Mouse (Mus musculus) MEL (cell line): ENCODE measurements around the gene Tec. TPM values are rescaled to one million over a fixed set of nuclear protein-coding genes. Genes with fewer than 3 reads are reported as not detected.

Experiments
- DNase-seq: peaks from one replicate; pipeline ENCODE4 v3.0.0; 2011; ENCODE audit warnings: low read depth, low spot score
- H3K27ac ChIP-seq: 2 replicates; pipeline ENCODE4 v1.5.1; 2012; ENCODE audit warnings: low read depth, mild to moderate bottlenecking, control low read depth, low read length, moderate library complexity; ENCODE audit not compliant: control insufficient read depth
- H3K27me3 ChIP-seq, 2 experiments: fragments of 150-350 bp in 1 of 2; sonication (generic) in 1 of 2; 2 replicates each; pipeline ENCODE4 v1.6.1; 2012; ENCODE audit warnings: low read length in 2 of 2, mild to moderate bottlenecking in 2 of 2, improper control_type of control experiment in 1 of 2, moderate library complexity in 1 of 2; ENCODE audit not compliant: insufficient read depth in 2 of 2, control insufficient read depth in 1 of 2
- H3K36me3 ChIP-seq, 2 experiments: 2 replicates each; pipeline ENCODE4 v1.6.1; 2012 to 2014; ENCODE audit warnings: low read length in 2 of 2, improper control_type of control experiment in 1 of 2, inconsistent platforms in 1 of 2, mild to moderate bottlenecking in 1 of 2; ENCODE audit not compliant: insufficient read depth in 2 of 2, control insufficient read depth in 1 of 2
- H3K4me1 ChIP-seq, 2 experiments: fragments of 150-350 bp in 1 of 2; sonication (generic) in 1 of 2; 2 replicates each; pipeline ENCODE4 v1.6.1; 2012; ENCODE audit warnings: low read length in 2 of 2, improper control_type of control experiment in 1 of 2, mild to moderate bottlenecking in 1 of 2; ENCODE audit not compliant: insufficient read depth in 2 of 2, control insufficient read depth in 1 of 2
- H3K4me3 ChIP-seq, 2 experiments: fragments of 150-350 bp in 1 of 2; sonication (generic) in 1 of 2; 2 replicates each; pipeline ENCODE4 v1.5.1; 2012; ENCODE audit warnings: low read depth in 2 of 2, low read length in 2 of 2, mild to moderate bottlenecking in 2 of 2, moderate library complexity in 2 of 2, control low read depth in 1 of 2, improper control_type of control experiment in 1 of 2; ENCODE audit not compliant: control insufficient read depth in 1 of 2, insufficient read depth in 1 of 2
- H3K79me2 ChIP-seq: 2 replicates; pipeline ENCODE4 v1.6.1; 2012; ENCODE audit warnings: mild to moderate bottlenecking, low read length, moderate library complexity; ENCODE audit not compliant: control insufficient read depth, poor library complexity, insufficient read depth
- H3K9ac ChIP-seq: 2 replicates; pipeline ENCODE4 v1.6.1; 2012; ENCODE audit warnings: low read depth, mild to moderate bottlenecking, control low read depth, low read length, moderate library complexity; ENCODE audit not compliant: control insufficient read depth, poor library complexity, severe bottlenecking
- H3K9me3 ChIP-seq: fragments of 150-350 bp; sonication (generic); replicated peaks from 2 replicates; pipeline ENCODE4 v1.6.1; 2012; ENCODE audit warnings: mild to moderate bottlenecking, low read length, improper control_type of control experiment, moderate library complexity; ENCODE audit not compliant: insufficient read depth
- BHLHE40 ChIP-seq: IDR thresholded peaks from 2 replicates; pipeline ENCODE4 v1.6.1; 2012; ENCODE audit warnings: low read depth, mild to moderate bottlenecking, inconsistent platforms, low read length, improper control_type of control experiment, borderline replicate concordance
- CHD2 ChIP-seq: IDR thresholded peaks from 2 replicates; pipeline ENCODE4 v1.6.1; 2011; ENCODE audit warnings: low read length, improper control_type of control experiment
- CTCF ChIP-seq, 3 experiments: IDR thresholded peaks in 2 of 3; conservative IDR thresholded peaks in 1 of 3; 2 replicates each; pipeline ENCODE4 v1.5.1; 2011 to 2012; ENCODE audit warnings: low read length in 3 of 3, low read depth in 2 of 3, mild to moderate bottlenecking in 2 of 3, improper control_type of control experiment in 1 of 3, inconsistent platforms in 1 of 3, mixed read lengths in 1 of 3, moderate library complexity in 1 of 3; ENCODE audit not compliant: control insufficient read depth in 1 of 3, insufficient read depth in 1 of 3, poor library complexity in 1 of 3, severe bottlenecking in 1 of 3
- EP300 ChIP-seq, 2 experiments: IDR thresholded peaks; 2 replicates each; pipeline ENCODE4 v1.6.1; 2011; ENCODE audit warnings: improper control_type of control experiment in 2 of 2, low read length in 2 of 2, low read depth in 1 of 2, mild to moderate bottlenecking in 1 of 2
- ETS1 ChIP-seq: IDR thresholded peaks from 2 replicates; pipeline ENCODE4 v1.6.1; 2012; ENCODE audit warnings: low read depth, mild to moderate bottlenecking, inconsistent platforms, low read length, improper control_type of control experiment, moderate library complexity
- GATA1 ChIP-seq: IDR thresholded peaks from 2 replicates; pipeline ENCODE4 v1.6.1; 2011; ENCODE audit warnings: low read depth, low read length, improper control_type of control experiment
- JUND ChIP-seq: IDR thresholded peaks from 2 replicates; pipeline ENCODE4 v1.6.1; 2011; ENCODE audit warnings: low read depth, mild to moderate bottlenecking, improper control_type of control experiment, low read length
- MAX ChIP-seq: IDR thresholded peaks from 2 replicates; pipeline ENCODE4 v1.6.1; 2011; ENCODE audit warnings: low read length, improper control_type of control experiment
- MEF2A ChIP-seq: IDR thresholded peaks from 2 replicates; pipeline ENCODE4 v1.6.1; 2014; ENCODE audit warnings: low read depth, mild to moderate bottlenecking, inconsistent platforms, low read length, improper control_type of control experiment; ENCODE audit not compliant: poor library complexity, insufficient replicate concordance, severe bottlenecking; ENCODE audit errors: extremely low read depth
- MYB ChIP-seq: IDR thresholded peaks from 2 replicates; pipeline ENCODE4 v1.6.1; 2011; ENCODE audit warnings: mild to moderate bottlenecking, low read depth, low read length, improper control_type of control experiment
- NELFE ChIP-seq: IDR thresholded peaks from 2 replicates; pipeline ENCODE4 v1.6.1; 2011; ENCODE audit warnings: low read depth, low read length, improper control_type of control experiment
- POLR2A ChIP-seq, 2 experiments: IDR thresholded peaks; 2 replicates each; pipeline ENCODE4 v1.6.1; 2011 to 2012; ENCODE audit warnings: low read length in 2 of 2, mild to moderate bottlenecking in 2 of 2, control low read depth in 1 of 2, improper control_type of control experiment in 1 of 2, low read depth in 1 of 2, moderate library complexity in 1 of 2; ENCODE audit not compliant: control insufficient read depth in 1 of 2, insufficient read depth in 1 of 2, poor library complexity in 1 of 2
- POLR2AphosphoS2 ChIP-seq: IDR thresholded peaks from 2 replicates; pipeline ENCODE4 v1.6.1; 2011; ENCODE audit warnings: low read length, improper control_type of control experiment
- POLR2AphosphoS5 ChIP-seq: IDR thresholded peaks from 2 replicates; pipeline ENCODE4 v1.6.1; 2012; ENCODE audit warnings: low read depth, borderline replicate concordance, mild to moderate bottlenecking, inconsistent platforms, low read length, moderate library complexity, mixed read lengths
- RCOR1 ChIP-seq: IDR thresholded peaks from 2 replicates; pipeline ENCODE4 v1.6.1; 2012; ENCODE audit warnings: low read depth, mild to moderate bottlenecking, inconsistent platforms, low read length, improper control_type of control experiment
- ZC3H11A ChIP-seq: IDR thresholded peaks from 2 replicates; pipeline ENCODE4 v1.6.1; 2012; ENCODE audit warnings: low read depth, mild to moderate bottlenecking, inconsistent platforms, low read length, improper control_type of control experiment
- ZKSCAN1 ChIP-seq: IDR thresholded peaks from 2 replicates; pipeline ENCODE4 v1.6.1; 2012; ENCODE audit warnings: low read depth, mild to moderate bottlenecking, inconsistent platforms, low read length, improper control_type of control experiment, moderate library complexity
- polyA plus RNA-seq, 2 experiments: library from polyadenylated mRNA; stranded (reverse) in 1 of 2; unstranded in 1 of 2; fragments of >175 nt in 1 of 2; fragments of >200 nt in 1 of 2; gene quantifications; 2 replicates each; pipeline versions ENCODE4 v1.2.1 to v1.2.4; 2012; ENCODE audit warnings: low replicate concordance in 2 of 2, low read depth in 1 of 2; ENCODE audit not compliant: insufficient read length in 2 of 2, insufficient read depth in 1 of 2, missing spikeins in 1 of 2
- total RNA-seq: library from RNA; depleted of rRNA; stranded (reverse); fragments of 300-350 nt; gene quantifications from 2 replicates; pipeline ENCODE4 v1.2.3, GENCODE M21; 2012

The Tec gene
- total and polyA plus RNA-seq, 3 experiments = 44.8 to 61.1 TPM; not detected in 1

DNA sequence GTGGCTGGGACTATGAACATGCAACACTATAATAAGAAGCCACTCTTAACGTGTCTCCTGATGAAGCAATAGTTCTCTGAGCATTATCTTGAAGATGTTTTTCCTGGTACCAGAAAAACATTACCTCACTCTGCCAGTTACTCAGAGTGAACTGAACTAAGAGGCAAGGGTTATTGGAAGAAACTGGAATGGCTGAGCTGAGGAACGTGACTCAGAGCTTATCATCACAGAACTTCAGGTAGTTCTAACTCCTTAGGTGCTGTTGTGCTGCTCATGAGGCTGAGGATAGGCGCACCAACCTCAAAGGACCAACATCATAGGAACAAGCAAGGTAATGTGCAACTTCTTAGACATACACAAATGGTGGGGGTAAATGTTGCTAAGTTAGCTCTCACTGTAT lies 28.6 kb downstream of the Tec start:
- H3K27ac ChIP-seq = no peak overlapping the region
- no peak for TF ChIP-seq ZKSCAN1
- TF ChIP-seq ZC3H11A = no peak
- no peak for TF ChIP-seq ETS1
- no peaks in the 10 kb centered on the region for H3K27me3 ChIP-seq
- no peak for DNase-seq
- H3K4me3 ChIP-seq = no peak overlapping the region
- peaks cover 67% of the 10 kb centered on the region for H3K79me2 ChIP-seq
- no peaks in the 10 kb centered on the region for H3K9me3 ChIP-seq
- H3K4me1 ChIP-seq = peaks cover 7 to 12% of the 10 kb centered on the region in 2 experiments
- H3K36me3 ChIP-seq = peaks cover 16 to 54% of the 10 kb centered on the region in 2 experiments
- H3K9ac ChIP-seq = no peak overlapping the region

DNA sequence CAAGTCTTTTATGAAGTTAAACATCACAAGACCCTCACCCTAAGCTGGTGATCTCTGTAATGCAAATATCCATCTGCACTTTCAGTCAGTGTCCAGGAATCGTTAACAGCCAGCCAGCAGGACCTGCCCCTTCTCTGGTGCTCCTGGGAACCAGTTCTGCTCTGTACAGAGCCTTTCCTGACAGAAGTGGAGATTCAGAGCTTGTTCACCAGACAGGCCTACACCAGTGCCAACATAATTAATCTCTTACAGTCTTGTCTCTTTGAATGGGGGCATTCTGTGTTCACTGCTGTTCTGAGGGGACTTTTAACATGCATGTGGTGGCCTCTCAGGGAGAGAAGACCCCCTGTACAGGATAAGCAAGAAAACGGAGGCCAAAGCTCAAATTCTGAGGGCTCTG lies 29.3 kb downstream of the Tec start:
- Histone ChIP-seq H3K4me3 (no peak overlapping the region), H3K4me1 (peaks cover 6 to 10% of the 10 kb centered on the region in 2 experiments), H3K27ac (no peak overlapping the region), H3K9me3 (no peaks in the 10 kb centered on the region), H3K27me3 (no peaks in the 10 kb centered on the region), H3K9ac (no peak overlapping the region), H3K36me3 (peaks cover 11 to 55% of the 10 kb centered on the region in 2 experiments), H3K79me2 (peaks cover 64% of the 10 kb centered on the region)
- DNase-seq = no peak
- TF ChIP-seq JUND = no peak

DNA sequence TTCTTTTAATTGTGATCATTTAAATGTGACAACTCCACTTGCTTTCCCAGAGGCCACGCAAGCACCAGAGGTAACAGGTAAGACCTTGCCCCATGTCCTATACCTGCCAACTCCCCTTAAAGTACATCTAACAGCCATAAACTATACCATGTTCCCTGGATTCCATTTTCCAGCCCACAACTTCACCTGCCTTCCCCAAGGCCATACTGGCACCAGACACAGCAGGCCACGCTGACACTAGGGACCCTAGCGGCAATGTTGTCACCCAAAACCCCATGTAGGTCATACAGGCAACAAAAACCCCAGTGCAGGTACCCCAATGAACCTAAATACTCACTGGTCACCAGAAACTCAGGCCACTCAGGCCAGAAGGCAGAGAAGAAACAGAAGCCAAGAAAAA lies 32.6 kb downstream of the Tec start:
- no peak for TF ChIP-seq ETS1
- Histone ChIP-seq H3K27me3 (no peaks in the 10 kb centered on the region), H3K4me3 (no peak overlapping the region), H3K9me3 (no peaks in the 10 kb centered on the region), H3K27ac (no peak overlapping the region), H3K9ac (no peak overlapping the region), H3K4me1 (peaks cover 4 to 11% of the 10 kb centered on the region in 2 experiments), H3K79me2 (peaks cover 63% of the 10 kb centered on the region), H3K36me3 (peaks cover 24 to 52% of the 10 kb centered on the region in 2 experiments)
- no peak for DNase-seq

DNA sequence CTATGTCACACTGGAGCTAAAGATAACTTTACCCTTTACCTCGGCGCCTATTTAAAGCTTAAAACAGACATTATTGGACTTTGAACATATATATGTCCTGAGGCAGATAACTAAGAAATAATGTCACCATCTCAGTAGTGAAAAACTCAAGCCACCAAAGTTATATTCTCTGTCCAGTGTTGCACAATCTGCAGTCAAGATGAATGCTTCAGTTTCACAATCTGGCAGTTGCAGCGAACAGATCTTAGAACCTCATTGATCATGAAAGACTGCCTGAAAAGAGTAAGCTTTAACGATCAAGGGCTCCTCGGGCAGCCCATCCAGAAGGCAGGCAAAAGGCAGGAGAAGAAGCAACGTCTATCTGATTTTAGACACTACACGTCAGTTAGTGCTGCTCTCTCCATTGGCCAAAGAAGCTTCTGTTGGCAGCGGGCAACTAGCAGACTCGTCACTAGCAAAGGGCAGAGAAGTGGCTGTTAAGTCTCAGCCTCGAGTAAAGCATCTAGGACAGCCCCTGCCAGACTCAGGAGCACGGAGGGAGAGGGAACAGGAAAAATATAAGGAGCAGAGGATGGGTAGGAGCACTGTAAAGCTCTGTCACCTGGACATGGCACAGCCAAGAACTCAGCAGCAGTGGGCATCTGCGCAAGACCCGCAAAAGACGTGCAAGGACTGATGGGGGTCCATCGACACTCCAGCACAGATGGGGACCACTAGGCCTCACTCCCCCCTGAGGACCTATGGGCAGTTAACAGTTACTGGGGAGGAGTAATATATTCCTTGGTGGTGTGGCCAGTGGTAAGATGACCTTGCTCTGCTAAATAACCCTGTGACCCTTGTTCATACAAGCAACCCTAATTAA lies 35.1 kb downstream of the Tec start:
- Histone ChIP-seq H3K9ac (no peak overlapping the region), H3K36me3 (peaks cover 33 to 38% of the 10 kb centered on the region in 2 experiments), H3K27ac (no peak overlapping the region), H3K4me3 (no peak overlapping the region), H3K4me1 (peaks cover 5 to 28% of the 10 kb centered on the region in 2 experiments), H3K9me3 (no peaks in the 10 kb centered on the region), H3K79me2 (peaks cover 65% of the 10 kb centered on the region), H3K27me3 (no peaks in the 10 kb centered on the region)
- no peak for DNase-seq
- TF ChIP-seq GATA1 (no peak), POLR2AphosphoS2 (no peak), MYB (no peak), ZC3H11A (no peak), POLR2A (IDR thresholded peaks at IDR 0.05; ENCODE audit: control insufficient read depth in 1 of 2, insufficient read depth in 1 of 2, low read depth in 1 of 2, low read length in 2 of 2, poor library complexity in 1 of 2) (no peak), EP300 (IDR thresholded peaks at IDR 0.05; ENCODE audit: low read depth in 1 of 2, low read length in 2 of 2) (no peak), POLR2AphosphoS5 (no peak), RCOR1 (no peak), BHLHE40 (no peak), CTCF (IDR thresholded peaks at IDR 0.05 in 2 of 3, conservative IDR thresholded peaks at IDR 0.05 in 1 of 3; ENCODE audit: control insufficient read depth in 1 of 3, insufficient read depth in 1 of 3, low read depth in 2 of 3, low read length in 3 of 3, poor library complexity in 1 of 3, severe bottlenecking in 1 of 3) (no peak), NELFE (no peak), CHD2 (no peak), MEF2A (no peak), ZKSCAN1 (no peak), MAX (no peak)
